Mouse (Mus musculus) thymus, adult 2 months (tissue): ENCODE measurements around the gene 4930550C14Rik.

Source experiments
- CTCF ChIP-seq: fragments of 200-500 bp; IDR thresholded peaks from 2 replicates; pipeline ENCODE4 v1.5.1; 2012; ENCODE audit warnings: mild to moderate bottlenecking, control low read depth, low read length, moderate library complexity, borderline replicate concordance; ENCODE audit not compliant: control insufficient read depth, poor library complexity, insufficient read depth; ENCODE audit errors: extremely low read depth
- POLR2A ChIP-seq: fragments of 200-500 bp; IDR thresholded peaks from 2 replicates; pipeline ENCODE4 v1.6.1; 2012; ENCODE audit warnings: mild to moderate bottlenecking, low read length, control low read depth, moderate library complexity; ENCODE audit not compliant: control insufficient read depth, poor library complexity, insufficient read depth; ENCODE audit errors: extremely low read depth

DNA sequence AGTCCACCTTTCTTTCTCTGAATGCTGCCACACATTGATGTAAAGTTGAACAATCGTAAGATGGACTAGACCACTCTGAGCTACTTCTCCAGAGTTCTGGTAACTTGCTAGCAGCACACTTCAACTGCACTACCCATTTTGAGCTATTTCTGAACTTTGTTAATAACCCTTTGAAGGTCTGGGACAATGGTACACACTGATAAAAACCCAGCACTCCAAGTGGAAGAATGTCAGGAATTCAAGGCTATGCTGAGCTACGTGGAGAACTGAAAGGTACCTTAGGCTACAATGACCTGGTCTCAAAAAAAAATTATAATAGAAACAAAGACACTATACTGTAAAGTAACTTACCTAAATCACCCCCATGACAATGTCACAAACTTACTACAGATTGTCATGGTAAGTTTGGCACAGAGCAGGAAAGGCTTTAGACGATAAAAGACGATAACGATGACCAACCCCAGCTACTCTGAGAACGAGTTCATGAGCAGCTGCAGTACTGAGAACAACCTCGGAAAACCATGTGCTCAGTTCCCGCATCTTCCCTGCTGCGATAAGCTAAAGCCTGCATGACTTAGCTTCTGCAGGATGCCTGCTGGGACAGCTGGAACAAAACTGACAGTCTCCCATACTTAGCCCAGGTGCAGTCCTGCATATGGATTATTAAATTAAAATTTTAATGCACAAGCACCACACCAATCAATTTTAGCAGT, 70.8 kb downstream of the 4930550C14Rik start:
- TF ChIP-seq CTCF: no peak
- TF ChIP-seq POLR2A: no peak
